Mouse (Mus musculus) stomach, postnatal 0 days (tissue): ENCODE measurements around the gene Lbhd2. TPM values are rescaled to one million over a fixed set of nuclear protein-coding genes. Genes with fewer than 3 reads are reported as not detected.

Experiments used
- ATAC-seq: fragments of 200-750 bp; cut with Nextera tagmentation; 2 replicates; pipeline ENCODE4 v1.8.0; 2017; ENCODE audit not compliant: low FRiP score, low TSS enrichment
- DNase-seq: peaks from one replicate; pipeline ENCODE4 v3.0.0-alpha.2; 2016; ENCODE audit warnings: low spot score
- H3K27ac ChIP-seq: fragments of 300-500 bp; sonication (generic); replicated peaks from 2 replicates; pipeline ENCODE4 v1.5.1; 2014; ENCODE audit warnings: mild to moderate bottlenecking, control low read depth
- H3K27me3 ChIP-seq: fragments of 300-500 bp; sonication (generic); 2 replicates; pipeline ENCODE4 v1.6.1; 2014; ENCODE audit warnings: low read length; ENCODE audit not compliant: control insufficient read depth, insufficient read depth
- H3K36me3 ChIP-seq: fragments of 300-500 bp; sonication (generic); 2 replicates; pipeline ENCODE4 v1.6.1; 2014; ENCODE audit warnings: low read length, mixed read lengths; ENCODE audit not compliant: control insufficient read depth, insufficient read depth
- H3K4me1 ChIP-seq: fragments of 300-500 bp; sonication (generic); replicated peaks from 2 replicates; pipeline ENCODE4 v1.6.1; 2014; ENCODE audit warnings: antibody characterized with exemption; ENCODE audit not compliant: control insufficient read depth, insufficient read depth
- H3K4me2 ChIP-seq: fragments of 300-500 bp; sonication (generic); replicated peaks from 2 replicates; pipeline ENCODE4 v1.6.1; 2014; ENCODE audit warnings: low read depth, mild to moderate bottlenecking, control low read depth, moderate library complexity
- H3K4me3 ChIP-seq: fragments of 300-500 bp; sonication (generic); 2 replicates; pipeline ENCODE4 v1.5.1; 2014; ENCODE audit warnings: low read depth, low read length, control low read depth
- H3K9ac ChIP-seq: fragments of 300-500 bp; sonication (generic); 2 replicates; pipeline ENCODE4 v1.6.1; 2014; ENCODE audit warnings: mild to moderate bottlenecking, low read length, control low read depth, mixed read lengths
- H3K9me3 ChIP-seq: fragments of 300-500 bp; sonication (generic); 2 replicates; pipeline ENCODE4 v1.6.1; 2016; ENCODE audit warnings: low read length; ENCODE audit not compliant: control insufficient read depth
- CTCF ChIP-seq: IDR thresholded peaks from 2 replicates; pipeline ENCODE4 v1.5.1; 2016; ENCODE audit warnings: antibody characterized with exemption, low read depth, mild to moderate bottlenecking, moderate library complexity
- EP300 ChIP-seq: optimal IDR thresholded peaks from 2 replicates; pipeline ENCODE3; 2016; ENCODE audit warnings: antibody characterized with exemption
- WGBS: fragments of 180-500 bp; shearing (Covaris S2); extraction: QIAGEN DNeasy Blood & Tissue Kit; methylation state at CpG from one replicate; pipeline ENCODE4 v1.1.7; 2014; 5-methylcytosine and 5-hydroxymethylcytosine counted together
- polyA plus RNA-seq: library from polyadenylated mRNA; unstranded; fragments of >200 nt; fragmentation: Nextera tagmentation; extraction: Ambion mirVana; gene quantifications from 2 replicates; pipeline ENCODE4 v1.2.1, GENCODE M21; 2015

Gene Lbhd2
- polyA plus RNA-seq, 1 experiment from 2014 or later: 2.2 TPM

DNA sequence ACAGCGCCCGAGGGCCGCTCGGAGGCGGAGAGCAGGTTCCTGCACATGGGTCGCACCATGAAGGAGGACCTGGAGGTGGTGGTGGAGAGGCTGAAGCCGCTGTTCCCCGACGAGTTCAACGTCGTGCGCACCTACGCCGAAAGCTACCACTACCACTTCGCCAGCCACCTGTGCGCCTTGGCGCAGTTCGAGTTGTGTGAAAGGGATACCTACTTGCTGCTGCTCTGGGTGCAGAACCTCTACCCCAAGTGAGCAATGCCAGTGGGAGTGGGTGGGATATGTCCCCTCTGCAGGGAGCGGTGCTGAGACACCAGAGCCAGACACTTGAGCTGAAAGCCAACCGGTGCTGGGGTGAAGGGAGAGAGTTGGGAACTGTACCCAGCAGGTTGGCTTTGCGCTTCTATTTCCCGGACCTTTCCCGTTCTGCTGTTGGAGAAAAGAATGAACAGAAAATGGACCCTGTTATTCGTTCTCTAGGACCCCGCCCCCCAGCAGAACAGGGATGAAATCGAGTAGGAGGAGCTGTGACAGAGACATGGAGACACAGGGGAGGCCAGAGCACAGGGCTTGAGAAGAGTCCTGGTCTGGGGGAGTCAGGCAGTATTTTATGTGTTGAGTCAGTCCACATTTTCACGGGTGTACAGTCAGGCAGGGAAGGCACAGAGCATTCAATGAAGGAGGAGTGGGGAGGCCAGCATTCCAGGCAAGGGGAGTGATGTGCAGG is 39.4 kb downstream of the Lbhd2 start:
- peaks cover 23% of the 10 kb centered on the region for H3K27me3 ChIP-seq
- ATAC-seq (no peak), DNase-seq (no peak)
- no peaks in the 10 kb centered on the region for H3K9me3 ChIP-seq
- WGBS: 13% methylated on average over 27 of the region's 27 CpGs
- no peaks in the 10 kb centered on the region for H3K4me1 ChIP-seq
- no peak overlapping the region for H3K9ac ChIP-seq
- H3K4me2 ChIP-seq: peak overlapping the region; percentile 29
- no peak overlapping the region for H3K27ac ChIP-seq
- peak overlapping the region; percentile 17 for H3K4me3 ChIP-seq
- TF ChIP-seq EP300 (no peak), CTCF (no peak)
- no peaks in the 10 kb centered on the region for H3K36me3 ChIP-seq

DNA sequence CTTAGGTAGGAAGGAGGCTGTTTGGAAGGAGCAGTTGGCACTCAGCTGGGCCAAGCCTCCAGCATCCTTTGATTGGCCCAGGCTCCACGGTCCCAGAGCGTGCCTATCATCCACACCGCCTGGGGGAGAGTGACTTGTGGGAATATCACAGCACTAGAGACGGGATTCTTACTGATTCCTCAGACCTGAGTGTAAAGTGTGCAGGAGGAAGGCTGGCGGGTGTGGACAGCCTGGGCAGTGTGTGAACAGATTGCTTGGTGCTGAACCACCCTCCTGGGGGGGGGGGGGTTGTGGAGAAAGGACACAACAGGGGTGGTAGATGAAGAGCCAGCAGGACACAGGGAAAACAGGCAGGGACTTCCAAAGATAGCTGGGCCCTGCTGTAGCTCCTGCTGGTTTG is 40.1 kb downstream of the Lbhd2 start:
- no peaks in the 10 kb centered on the region for H3K9me3 ChIP-seq
- no peaks in the 10 kb centered on the region for H3K36me3 ChIP-seq
- H3K4me3 ChIP-seq: no peak overlapping the region
- no peak overlapping the region for H3K4me2 ChIP-seq
- ATAC-seq (no peak), DNase-seq (no peak)
- 50% methylated on average over 5 of the region's 5 CpGs for WGBS
- TF ChIP-seq CTCF (no peak), EP300 (no peak)
- peaks cover 23% of the 10 kb centered on the region for H3K27me3 ChIP-seq
- H3K4me1 ChIP-seq: no peaks in the 10 kb centered on the region
- no peak overlapping the region for H3K27ac ChIP-seq
- H3K9ac ChIP-seq: no peak overlapping the region

GRCm38 (mm10) chr12:111447350-111447749 is 40.7 kb downstream of the Lbhd2 start:
- H3K36me3 ChIP-seq: no peaks in the 10 kb centered on the region
- no peak overlapping the region for H3K4me3 ChIP-seq
- no peak overlapping the region for H3K9ac ChIP-seq
- no peak for ATAC-seq
- no peak overlapping the region for H3K4me2 ChIP-seq
- 37% methylated on average over 9 of the region's 9 CpGs for WGBS
- H3K9me3 ChIP-seq: no peaks in the 10 kb centered on the region
- H3K27me3 ChIP-seq: peaks cover 23% of the 10 kb centered on the region
- no peak overlapping the region for H3K27ac ChIP-seq
- TF ChIP-seq EP300 (no peak), CTCF (no peak)
- H3K4me1 ChIP-seq: no peaks in the 10 kb centered on the region
- no peak for DNase-seq

DNA sequence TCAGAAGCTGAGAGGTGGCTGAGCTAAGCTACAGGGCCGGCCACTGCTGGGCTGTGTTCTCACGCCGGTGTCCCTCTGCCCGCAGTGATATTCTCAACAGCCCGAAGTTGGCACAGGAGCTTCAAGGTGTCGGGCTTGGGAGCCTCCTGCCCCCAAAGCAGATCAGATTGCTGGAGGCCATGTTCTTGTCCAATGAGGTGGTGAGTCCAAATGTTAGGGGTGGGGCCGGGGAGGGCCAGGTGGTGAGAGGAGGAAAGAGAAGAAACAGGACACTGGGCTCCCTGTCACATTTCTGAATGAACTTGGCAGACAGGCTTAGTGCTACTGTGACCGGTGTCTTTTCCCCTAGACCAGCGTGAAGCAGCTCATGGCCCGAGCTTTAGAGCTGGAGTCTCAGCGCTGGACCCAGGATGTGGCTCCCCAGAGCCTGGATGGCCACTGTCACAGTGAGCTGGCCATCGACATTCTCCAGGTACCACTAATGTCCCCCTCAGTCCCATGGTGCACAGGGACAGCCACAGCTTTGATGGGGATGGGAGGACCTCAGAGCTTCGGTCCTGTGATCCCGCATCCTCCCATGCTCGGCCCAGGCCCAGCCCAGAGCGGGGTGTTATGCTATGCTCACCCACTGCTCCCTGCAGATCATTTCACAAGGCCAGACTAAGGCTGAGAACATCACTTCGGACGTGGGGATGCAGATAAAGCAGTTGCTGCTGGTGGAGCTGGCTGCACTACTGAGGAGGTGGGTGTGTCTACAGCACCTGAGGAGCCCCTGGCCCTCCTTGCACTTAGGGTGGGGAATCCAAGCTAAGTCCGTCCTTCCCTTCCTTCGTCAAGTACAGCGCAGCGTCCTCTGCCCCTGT is 41.5 kb downstream of the Lbhd2 start:
- TF ChIP-seq EP300 (no peak), CTCF (no peak)
- no peaks in the 10 kb centered on the region for H3K36me3 ChIP-seq
- 43% methylated on average over 22 of the region's 22 CpGs for WGBS
- no peak overlapping the region for H3K4me3 ChIP-seq
- no peak overlapping the region for H3K27ac ChIP-seq
- H3K9ac ChIP-seq: no peak overlapping the region
- DNase-seq (no peak), ATAC-seq (no peak)
- no peaks in the 10 kb centered on the region for H3K9me3 ChIP-seq
- H3K4me1 ChIP-seq: no peaks in the 10 kb centered on the region
- H3K4me2 ChIP-seq: no peak overlapping the region
- H3K27me3 ChIP-seq: peaks cover 19% of the 10 kb centered on the region

GRCm38 (mm10) chr12:111448931-111449705 is 42.5 kb downstream of the Lbhd2 start:
- no peaks in the 10 kb centered on the region for H3K36me3 ChIP-seq
- no peak overlapping the region for H3K27ac ChIP-seq
- peaks cover 19% of the 10 kb centered on the region for H3K27me3 ChIP-seq
- H3K4me2 ChIP-seq: no peak overlapping the region
- no peaks in the 10 kb centered on the region for H3K9me3 ChIP-seq
- WGBS: 31% methylated on average over 14 of the region's 14 CpGs
- TF ChIP-seq EP300 (no peak), CTCF (no peak)
- H3K4me3 ChIP-seq: no peak overlapping the region
- H3K4me1 ChIP-seq: no peaks in the 10 kb centered on the region
- no peak for ATAC-seq
- 0 out of 2 replicates have a peak overlapping the region, but pooled peaks have one; percentile 13 for H3K9ac ChIP-seq
- DNase-seq: no peak
